Mouse (Mus musculus): ENCODE data around the gene Olfr469.
"Not testable (repeated sequence)": the region's sequence is repeated elsewhere in the genome, so short reads cannot be mapped to it uniquely, and the experiment has no call there.

The Olfr469 gene

GRCm38 (mm10) chr7:107825441-107825840, at the start of gene Olfr469:
Olfr469 (minus strand) TSS chr7:107825541.
- DNase-seq (ENCODE audit: low read depth) = not testable (repeated sequence)

- DNase-seq (ENCODE audit: low read depth) = not testable (repeated sequence)
Observed at GRCm38 (mm10) chr7:107847390-107847789, 22.0 kb upstream of the Olfr469 start, which contains the start of gene Olfr470. Olfr470 (minus strand) TSS chr7:107847490.

GRCm38 (mm10) chr7:107841719-107842118, 16.4 kb upstream of the Olfr469 start:
- peak; percentile 29 for DNase-seq (ENCODE audit: low read depth)

- DNase-seq (ENCODE audit: low read depth) = not testable (repeated sequence)
Observed at GRCm38 (mm10) chr7:107823867-107824266, 1.5 kb downstream of the Olfr469 start.

GRCm38 (mm10) chr7:107819442-107819841, 5.9 kb downstream of the Olfr469 start:
- peak; percentile 21 for DNase-seq (ENCODE audit: low read depth)

- DNase-seq (ENCODE audit: low read depth) = no peak
Observed at GRCm38 (mm10) chr7:107811963-107812362, 13.4 kb downstream of the Olfr469 start, which contains the start of gene Olfr467. Olfr467 (plus strand) TSS chr7:107812263.

- no peak for DNase-seq (ENCODE audit: low read depth)
Observed at GRCm38 (mm10) chr7:107802138-107802537, 23.2 kb downstream of the Olfr469 start.

- no peak for DNase-seq (ENCODE audit: low read depth)
Observed at GRCm38 (mm10) chr7:107801108-107801507, 24.2 kb downstream of the Olfr469 start, which contains the start of gene Ovch2. Ovch2 (minus strand) TSS chr7:107801208.

- no peak for DNase-seq (ENCODE audit: low read depth)
Observed at GRCm38 (mm10) chr7:107796500-107796899, 28.8 kb downstream of the Olfr469 start.

- DNase-seq (ENCODE audit: low read depth) = peak; percentile 29
Observed at GRCm38 (mm10) chr7:107787977-107788620, 37.2 kb downstream of the Olfr469 start.

GRCm38 (mm10) chr7:107779611-107780010, 45.7 kb downstream of the Olfr469 start:
- DNase-seq (ENCODE audit: low read depth) = peak; percentile 6

GRCm38 (mm10) chr7:107778216-107778615, 47.1 kb downstream of the Olfr469 start:
- no peak for DNase-seq (ENCODE audit: low read depth)

- DNase-seq (ENCODE audit: low read depth) = no peak
Observed at GRCm38 (mm10) chr7:107770812-107771211, 54.5 kb downstream of the Olfr469 start.
